Mouse (Mus musculus): ENCODE data around the gene Adamts8.

Adamts8 gene

DNA sequence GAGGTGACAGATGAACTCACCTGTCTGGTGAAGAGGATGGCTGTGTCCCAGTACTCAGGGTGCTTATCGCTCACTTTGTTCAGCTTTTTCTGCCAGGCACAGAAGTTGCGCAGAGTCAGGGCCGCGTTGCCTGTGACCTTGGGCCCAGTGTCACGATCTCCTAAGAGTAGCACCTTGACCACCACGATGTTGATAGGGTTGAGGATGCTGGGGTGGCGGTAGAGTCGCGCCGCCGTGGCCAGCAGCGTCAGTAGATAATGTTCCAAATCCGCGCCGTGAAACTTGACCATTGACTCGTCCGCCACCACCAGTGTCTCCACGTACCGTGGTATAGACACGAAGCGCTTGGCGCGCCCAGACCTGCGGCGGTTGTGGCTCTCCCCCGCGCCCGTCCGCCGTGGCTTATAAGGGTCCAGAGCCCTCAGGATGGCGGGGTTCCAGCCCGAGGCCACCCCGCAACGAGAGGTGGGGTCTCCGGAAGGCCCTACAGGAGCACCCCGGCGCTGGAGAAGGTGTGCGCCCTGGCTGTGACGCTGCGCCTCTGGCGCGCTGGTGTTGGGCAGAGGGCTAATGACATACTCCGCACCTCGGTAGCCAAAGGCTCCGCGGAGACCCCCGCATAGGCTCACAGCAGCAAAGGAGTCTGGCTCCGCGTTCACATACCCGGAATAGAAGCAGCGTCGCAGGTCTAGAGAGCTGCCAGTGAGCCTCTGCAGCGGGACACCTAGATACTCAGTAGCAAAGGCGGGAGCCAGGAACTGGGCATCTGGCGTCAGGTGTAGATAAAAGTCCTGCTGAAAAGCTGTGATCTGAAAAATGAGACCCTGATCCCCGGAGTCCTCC is 20.9 kb upstream of the Adamts8 start:
- in situ Hi-C loops (cut with MboI; ENCODE audit: unreplicated experiment in 2 of 2): no loop called here

DNA sequence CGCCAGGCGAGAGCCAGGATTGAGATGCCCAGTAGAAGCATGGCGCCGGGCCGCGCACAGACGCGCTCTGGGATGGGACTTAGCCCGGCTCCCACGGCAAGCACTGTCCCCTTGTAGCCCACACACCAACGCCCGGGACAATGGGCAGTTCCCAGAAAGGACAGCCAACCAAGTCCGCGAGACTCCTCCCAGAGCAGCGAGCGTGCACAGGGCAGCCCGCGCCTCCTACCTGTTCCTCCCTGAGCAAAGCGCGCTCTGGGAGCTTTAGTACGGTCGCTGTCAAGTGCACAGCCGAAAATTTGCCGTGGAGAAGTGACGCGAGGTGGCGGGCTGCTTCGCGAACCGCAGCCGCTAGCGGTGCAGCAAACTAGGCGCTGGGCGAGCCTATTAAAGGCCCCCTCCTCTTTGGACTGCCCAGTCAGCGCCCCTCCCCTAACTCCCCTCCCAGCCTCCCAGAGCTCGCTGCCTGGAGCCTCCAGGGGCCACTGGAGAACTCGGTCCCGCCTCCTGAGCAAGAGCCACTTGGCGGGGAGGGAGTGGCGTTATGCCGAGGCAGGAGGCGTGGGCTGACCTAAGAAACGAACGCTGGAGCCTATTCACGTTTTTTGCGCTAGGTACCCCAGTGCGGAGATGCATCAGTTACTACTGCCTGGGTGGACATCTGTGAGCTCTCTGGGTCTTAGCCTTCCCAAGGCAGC is 20.0 kb upstream of the Adamts8 start, which contains the start of gene Adamts15:
Gene Adamts15 (minus strand): TSS at position 256 of the 698 bp plus-strand sequence.
- in situ Hi-C loops (cut with MboI; ENCODE audit: unreplicated experiment in 2 of 2): no loop called here

DNA sequence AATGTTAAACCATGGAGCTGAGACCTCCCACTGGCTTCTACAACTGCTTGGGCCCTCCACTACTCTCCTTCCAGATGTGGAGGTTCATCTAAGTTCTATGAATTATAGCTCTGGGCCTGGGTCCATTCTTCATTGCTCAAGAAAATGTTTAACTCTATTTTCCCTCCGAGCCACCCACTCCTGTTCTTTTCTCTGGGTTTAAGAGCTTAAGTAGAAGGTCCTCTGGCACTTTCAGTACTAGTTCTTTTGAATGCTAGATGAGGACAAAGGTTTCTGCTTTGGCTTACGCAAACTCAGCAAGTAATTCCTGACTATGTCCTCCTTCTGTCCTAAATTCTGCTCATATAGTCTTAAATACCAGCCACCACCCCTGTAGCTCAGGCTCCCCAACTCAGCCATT is 13.6 kb upstream of the Adamts8 start:
- in situ Hi-C loops (cut with MboI; ENCODE audit: unreplicated experiment in 2 of 2): loop anchor here in 1 of 2 experiments (25.0 kb wide), 1 partner anchor 1266 kb away; no protein-coding TSS in a partner anchor

DNA sequence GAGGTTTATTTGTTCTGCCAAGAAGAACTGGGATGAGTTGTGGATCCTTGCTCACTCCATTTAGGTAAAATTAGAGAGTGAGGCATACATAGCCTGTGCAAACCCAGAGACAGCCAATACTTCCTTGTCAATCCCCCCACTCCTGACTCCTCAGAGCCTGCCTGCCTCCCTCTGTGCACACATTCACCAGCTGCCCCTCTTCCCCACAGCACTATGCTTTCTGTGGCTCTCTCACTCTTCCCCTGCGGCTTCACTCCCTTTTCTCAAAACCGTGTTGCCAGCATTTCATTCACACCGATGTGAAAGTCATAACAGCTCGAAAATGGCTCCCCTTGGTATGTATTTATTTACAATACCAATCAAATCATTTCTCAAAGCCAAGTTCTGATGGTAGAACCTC is 10.0 kb upstream of the Adamts8 start:
- in situ Hi-C loops (cut with MboI; ENCODE audit: unreplicated experiment in 2 of 2): loop anchor here in 1 of 2 experiments (25.0 kb wide), 1 partner anchor 1270 kb away; no protein-coding TSS in a partner anchor

DNA sequence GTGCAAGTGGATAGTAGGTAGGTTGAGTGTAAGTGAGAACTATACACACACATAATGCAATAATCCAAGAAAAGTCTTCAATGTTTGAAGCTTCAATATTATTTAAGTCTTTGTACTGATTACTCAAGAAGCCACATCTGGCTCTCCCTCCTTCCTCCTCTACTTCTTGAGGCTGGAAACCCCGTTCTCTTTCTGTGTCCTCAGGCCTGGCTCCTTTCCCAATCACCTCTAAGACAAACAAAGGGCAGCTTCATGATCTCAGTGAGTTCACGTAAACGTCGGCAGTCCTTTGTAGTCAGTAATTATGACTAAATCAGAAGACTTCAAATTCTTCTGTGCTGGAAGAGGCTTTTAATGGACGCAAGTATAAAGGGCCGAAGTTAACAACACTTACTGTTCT is 7.5 kb upstream of the Adamts8 start:
- in situ Hi-C loops (cut with MboI; ENCODE audit: unreplicated experiment in 2 of 2): loop anchor here in 1 of 2 experiments (25.0 kb wide), 1 partner anchor 1273 kb away; no protein-coding TSS in a partner anchor

DNA sequence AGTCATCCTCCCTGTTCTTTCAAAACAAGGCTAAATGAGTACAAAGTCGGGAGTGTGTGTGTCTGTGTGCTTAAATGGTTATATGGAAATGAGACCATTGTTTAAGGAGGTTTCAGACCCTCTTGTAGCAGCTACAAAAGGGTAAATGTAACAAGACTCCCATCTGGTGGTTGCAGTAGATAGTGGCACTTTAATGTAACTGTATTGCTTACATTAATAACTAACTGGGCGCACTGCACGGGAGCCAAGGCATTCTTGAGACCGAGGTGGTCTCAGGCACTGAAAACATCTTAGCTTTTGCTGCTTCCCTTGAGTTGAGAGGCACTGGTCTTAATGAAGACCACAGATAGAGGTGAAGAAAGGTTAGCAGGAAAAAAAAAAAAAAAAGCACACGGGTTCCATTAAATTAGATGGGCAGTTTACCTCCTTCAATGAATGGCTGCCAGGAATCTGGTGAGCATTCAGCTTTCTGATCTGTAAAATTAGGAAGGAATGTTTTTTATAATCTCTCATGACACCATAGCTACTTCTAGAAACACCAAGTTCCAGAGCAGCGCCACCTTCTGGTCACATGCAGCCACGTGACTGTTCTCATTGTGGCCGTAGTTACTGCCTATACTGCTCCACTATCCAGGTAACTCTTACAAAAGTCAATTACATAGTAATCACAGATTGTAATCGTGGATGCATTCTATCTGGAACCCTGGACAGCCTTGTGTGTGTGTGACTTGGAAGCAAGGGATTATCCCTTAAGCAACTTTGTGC is 5.5 kb upstream of the Adamts8 start:
- in situ Hi-C loops (cut with MboI; ENCODE audit: unreplicated experiment in 2 of 2): loop anchor here in 1 of 2 experiments (25.0 kb wide), 1 partner anchor 1275 kb away; no protein-coding TSS in a partner anchor

DNA sequence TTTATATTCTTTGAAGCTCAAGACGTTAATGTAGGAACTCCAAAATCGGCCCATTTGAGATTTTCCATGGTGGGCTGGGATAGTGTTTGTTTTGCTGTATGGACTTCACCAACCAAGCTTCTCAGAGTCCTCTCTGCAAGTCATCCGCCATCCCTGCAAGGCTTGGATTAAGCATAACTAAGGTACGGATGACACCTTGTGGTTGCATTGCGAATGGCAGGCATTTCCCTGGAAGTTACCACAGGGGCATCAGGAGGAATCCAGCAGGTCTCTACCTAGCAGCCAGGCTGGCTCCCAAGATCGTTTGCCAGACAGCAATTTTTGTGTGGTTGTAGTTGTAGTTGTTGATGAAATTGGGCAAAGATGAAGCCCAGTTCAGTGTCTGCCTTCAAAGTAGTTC is 2.0 kb upstream of the Adamts8 start:
- in situ Hi-C loops (cut with MboI; ENCODE audit: unreplicated experiment in 2 of 2): loop anchor here (5.0 to 25.0 kb wide), 2 partner anchors 458 to 1278 kb away; no protein-coding TSS in a partner anchor

DNA sequence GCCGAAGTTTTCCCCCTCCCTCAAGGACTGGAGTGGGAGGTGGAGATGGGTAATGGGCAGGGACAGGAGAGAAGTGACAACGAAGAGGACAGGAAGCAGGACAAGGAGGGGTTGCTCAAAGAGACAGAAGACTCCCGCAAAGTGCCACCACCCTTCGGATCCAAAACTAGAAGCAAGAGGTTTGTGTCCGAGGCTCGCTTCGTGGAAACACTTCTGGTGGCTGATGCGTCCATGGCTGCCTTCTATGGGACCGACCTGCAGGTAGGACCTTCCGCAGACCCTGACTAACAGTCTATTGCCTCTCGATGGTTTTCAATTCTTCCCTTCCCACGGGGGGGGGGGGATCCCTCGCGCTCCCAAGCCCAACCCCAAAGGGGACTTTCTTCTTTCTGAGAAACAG is 979 bp downstream of the Adamts8 start:
- in situ Hi-C loops (cut with MboI; ENCODE audit: unreplicated experiment in 2 of 2): loop anchor here (5.0 to 25.0 kb wide), 2 partner anchors 461 to 1281 kb away; no protein-coding TSS in a partner anchor

DNA sequence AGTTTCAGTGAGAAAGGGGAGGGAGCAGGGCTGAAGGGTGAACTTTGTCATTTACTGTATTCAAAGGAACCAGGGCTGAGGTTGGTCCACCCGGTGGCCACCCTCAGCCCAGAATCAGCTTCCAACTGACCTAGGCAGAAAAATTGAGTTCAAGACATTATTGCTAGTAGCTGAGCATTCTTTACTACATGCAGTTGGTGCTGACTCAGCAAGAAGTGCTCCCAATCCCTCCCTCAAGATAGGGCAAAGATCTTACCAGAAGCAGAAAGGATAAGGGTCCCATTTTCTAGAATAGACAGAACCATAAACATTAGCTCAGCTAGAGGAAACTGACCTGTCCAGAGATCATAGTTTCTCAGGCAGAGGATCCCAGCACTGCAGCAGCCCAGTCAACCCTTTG is 1.9 kb downstream of the Adamts8 start:
- in situ Hi-C loops (cut with MboI; ENCODE audit: unreplicated experiment in 2 of 2): loop anchor here (5.0 to 25.0 kb wide), 2 partner anchors 462 to 1282 kb away; no protein-coding TSS in a partner anchor

DNA sequence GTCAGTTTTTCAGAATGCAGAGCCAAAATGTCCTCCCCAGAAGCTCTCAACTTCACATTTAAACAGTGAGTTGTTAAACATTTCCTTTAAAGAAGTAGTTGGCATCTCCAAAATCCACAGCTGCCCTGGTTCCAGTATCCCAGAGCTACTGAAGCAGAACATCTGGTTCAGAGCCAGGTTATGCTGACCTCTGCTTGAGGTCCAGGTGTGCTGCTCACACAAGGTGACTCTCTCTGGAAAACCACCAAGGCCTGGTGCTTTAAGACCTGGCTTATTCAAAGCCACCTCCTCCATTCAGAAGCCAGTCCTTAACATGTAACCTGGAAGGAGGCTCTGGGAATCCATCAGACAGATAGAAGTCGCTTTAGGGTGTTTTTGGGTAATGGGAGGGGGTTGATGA is 2.9 kb downstream of the Adamts8 start:
- in situ Hi-C loops (cut with MboI; ENCODE audit: unreplicated experiment in 2 of 2): loop anchor here in 1 of 2 experiments (25.0 kb wide), 1 partner anchor 1283 kb away; no protein-coding TSS in a partner anchor

DNA sequence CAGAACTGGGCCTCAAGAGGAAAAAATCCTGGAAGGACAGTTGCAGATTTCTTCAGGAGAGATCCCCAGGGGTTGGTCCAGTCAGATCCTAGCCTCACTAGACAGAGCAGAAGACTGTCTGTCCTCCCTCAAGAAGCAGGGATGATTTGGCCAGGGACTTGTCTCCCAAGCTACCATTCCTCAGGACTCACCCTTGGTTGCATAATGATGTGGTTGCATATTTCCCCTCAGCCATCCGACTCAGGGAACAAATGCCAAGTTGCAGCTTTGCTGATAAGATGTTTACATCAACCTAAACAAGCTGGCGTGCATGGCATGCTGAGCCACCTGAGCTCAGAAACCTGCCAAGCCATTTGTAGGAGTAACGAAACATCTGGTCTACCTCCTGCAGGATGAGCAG is 7.1 kb downstream of the Adamts8 start:
- in situ Hi-C loops (cut with MboI; ENCODE audit: unreplicated experiment in 2 of 2): loop anchor here in 1 of 2 experiments (25.0 kb wide), 1 partner anchor 1287 kb away; no protein-coding TSS in a partner anchor

DNA sequence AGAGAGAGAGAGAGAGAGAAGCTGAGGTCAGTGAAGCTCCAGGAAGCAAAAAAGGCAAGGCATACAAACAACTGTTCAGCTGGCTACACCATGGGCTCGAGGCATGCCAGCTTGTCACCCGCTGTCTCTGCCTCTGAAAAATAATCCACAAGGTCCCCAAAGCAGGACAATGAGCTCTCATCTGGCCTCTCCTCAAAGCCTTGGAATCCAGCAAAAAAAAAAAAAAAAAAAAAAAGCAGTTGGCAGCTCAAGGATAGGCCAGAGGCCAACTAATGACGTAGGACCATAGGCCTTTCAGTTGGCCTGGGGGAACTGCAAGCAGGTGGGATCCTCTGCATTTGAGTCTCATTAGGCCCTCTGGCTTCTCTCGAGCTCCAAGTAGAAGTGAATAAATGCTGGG is 7.6 kb downstream of the Adamts8 start:
- in situ Hi-C loops (cut with MboI; ENCODE audit: unreplicated experiment in 2 of 2): loop anchor here (5.0 to 25.0 kb wide), 3 partner anchors 127 to 1288 kb away; no protein-coding TSS in a partner anchor

DNA sequence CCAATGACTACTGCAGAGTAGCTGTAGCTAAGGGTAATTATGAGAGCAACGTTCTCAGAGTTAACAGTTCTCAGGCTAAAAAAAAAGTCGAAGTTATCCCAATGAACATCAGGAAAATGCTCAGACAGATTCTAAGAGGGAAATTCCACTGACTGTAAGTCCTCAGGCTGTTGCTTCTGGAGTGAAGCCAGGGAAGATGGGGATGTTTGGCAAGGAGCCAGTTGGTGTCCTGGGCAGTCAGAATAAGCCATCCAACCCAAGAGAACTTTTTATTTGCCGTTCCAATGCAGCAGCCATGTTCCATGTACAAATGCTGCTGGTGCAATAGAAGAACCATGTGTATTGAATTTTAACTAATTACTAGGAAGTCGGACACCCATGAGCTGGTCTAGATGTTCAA is 8.2 kb downstream of the Adamts8 start:
- in situ Hi-C loops (cut with MboI; ENCODE audit: unreplicated experiment in 2 of 2): loop anchor here (5.0 kb wide), 2 partner anchors 127 to 137 kb away; no protein-coding TSS in a partner anchor

DNA sequence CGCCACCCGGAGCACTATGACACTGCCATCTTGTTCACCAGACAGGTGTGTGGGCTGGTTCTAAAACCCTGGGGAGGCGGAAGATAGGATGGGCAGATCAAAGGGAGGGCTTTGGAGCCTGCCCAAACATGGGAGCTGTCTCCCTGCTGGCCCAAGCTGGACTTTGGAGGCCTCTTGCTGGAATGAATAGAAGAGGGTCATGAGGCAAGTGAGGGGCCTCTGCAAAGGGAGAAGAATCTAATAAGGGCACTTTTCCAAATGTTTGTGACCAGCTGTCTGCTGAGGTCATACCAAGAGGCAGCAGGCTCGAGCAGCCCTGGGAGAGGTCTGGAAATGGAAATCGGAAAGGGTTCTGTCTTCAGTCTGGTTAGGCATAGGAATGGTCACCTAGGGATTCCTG is 9.1 kb downstream of the Adamts8 start:
- in situ Hi-C loops (cut with MboI; ENCODE audit: unreplicated experiment in 2 of 2): loop anchor here (5.0 kb wide), 2 partner anchors 126 to 136 kb away; no protein-coding TSS in a partner anchor

DNA sequence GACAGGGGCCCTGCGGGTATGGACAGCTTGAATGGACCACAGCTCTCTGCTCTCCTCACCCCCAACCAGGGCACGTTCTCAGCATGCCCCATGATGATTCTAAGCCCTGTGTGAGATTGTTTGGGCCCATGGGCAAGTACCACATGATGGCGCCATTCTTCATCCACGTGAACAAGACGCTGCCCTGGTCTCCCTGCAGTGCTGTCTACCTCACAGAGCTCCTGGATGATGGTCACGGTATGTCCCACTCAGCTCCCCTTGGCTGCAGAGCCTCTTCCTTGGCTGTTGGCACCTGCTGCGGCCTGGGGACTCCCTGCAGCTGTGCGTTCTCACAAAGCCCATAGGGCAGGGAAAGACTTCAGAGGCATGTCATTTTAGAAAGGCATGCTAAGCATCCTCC is 10.9 kb downstream of the Adamts8 start:
- in situ Hi-C loops (cut with MboI; ENCODE audit: unreplicated experiment in 2 of 2): loop anchor here (5.0 kb wide), 2 partner anchors 124 to 134 kb away; no protein-coding TSS in a partner anchor

DNA sequence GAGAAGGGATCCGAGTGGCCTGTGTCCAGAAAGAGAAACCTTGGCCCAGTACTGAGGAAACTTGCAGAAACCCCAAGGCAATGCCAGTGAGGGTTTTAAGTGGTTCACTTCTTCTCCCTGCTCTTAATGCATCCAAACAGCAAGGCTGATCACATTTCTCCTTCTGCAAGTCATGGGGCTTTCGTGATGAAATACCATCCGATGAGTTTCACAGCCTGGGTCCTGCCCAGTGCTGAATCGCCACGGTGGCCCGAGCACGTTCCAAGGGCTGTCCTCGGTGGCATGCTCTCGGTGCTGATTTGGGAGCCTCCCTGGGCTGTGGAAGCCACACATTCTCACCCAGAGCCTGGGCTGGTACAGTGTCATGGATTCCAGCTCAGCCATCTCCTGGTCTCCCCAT is 12.9 kb downstream of the Adamts8 start:
- in situ Hi-C loops (cut with MboI; ENCODE audit: unreplicated experiment in 2 of 2): no loop called here

DNA sequence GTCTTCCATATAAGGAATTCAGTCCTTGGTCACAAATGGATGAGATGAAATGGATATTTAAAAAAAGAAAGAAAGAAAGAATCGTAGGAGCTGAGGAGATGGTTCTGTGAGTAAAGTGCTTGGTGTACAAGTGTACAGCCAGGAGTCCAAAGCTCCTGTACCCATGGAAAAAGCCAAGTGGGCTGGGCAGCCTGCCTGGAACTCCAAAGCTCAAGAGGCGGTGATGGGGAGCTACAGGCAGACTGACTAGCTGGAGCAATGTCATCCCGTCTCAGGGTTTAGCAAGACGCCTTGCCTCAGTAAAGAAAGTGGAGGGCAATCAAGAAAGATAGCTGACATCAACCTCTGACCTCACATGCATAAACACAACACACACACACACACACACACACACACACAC is 21.4 kb downstream of the Adamts8 start:
- in situ Hi-C loops (cut with MboI; ENCODE audit: unreplicated experiment in 2 of 2): no loop called here

DNA sequence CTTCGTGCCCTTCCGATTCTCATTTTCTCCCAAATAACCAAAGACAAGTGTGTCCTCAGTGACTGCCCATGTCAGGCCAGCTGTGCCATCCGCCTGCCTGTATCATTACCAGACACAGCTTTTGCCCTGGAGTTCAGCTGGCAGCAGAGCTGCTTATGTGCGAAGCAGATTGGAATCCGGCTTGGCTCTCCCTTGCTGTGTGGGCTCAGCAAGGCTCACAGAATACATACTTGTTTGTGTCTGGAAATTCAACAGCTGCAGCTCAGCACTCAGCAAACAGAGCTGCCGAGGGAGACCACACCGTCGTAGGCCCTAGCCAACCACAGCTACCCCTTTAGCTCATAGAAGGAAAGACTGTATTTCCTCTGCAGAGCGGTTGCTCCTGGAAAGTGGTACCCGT is 22.3 kb downstream of the Adamts8 start:
- in situ Hi-C loops (cut with MboI; ENCODE audit: unreplicated experiment in 2 of 2): no loop called here

DNA sequence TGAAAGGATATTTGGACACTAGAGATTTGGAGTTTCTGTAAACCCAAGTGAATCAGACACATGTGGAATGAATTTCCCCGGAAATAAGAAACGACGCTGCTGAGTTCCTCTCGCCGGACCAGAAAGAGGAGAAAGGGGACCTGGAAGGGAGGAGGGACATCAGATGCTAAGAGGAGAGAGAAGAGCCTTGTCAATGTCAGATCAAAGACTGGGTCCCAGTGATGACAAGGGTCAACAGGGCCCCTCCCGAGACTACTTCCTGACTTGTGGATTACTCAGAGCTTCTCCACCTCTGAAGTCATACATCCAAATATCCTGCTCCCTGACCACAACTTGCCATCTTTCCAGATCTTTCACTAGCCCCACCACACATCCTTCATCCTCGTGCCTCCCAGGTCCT is 24.5 kb downstream of the Adamts8 start:
- in situ Hi-C loops (cut with MboI; ENCODE audit: unreplicated experiment in 2 of 2): no loop called here

DNA sequence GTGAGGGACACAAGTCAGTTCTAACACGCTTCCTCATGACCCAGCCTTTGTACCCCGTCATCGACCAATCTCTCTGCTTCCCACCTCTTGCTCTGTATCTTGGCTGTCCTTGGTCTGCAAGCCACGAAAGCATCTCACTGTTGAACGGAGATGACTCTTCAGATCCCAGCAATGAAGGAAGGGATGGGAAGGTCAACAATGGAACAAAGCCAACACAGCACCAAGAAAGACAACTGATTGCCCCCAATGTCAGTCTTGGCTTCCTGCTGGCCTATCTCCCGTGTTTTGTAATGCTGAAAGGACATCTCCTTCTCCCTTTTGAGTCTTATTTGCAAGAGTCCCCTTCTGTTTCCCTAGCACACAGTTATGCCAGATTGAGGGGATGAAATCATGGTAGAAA is 25.8 kb downstream of the Adamts8 start:
- in situ Hi-C loops (cut with MboI; ENCODE audit: unreplicated experiment in 2 of 2): no loop called here

Measured in v-Abl transformed pro-B cells (cell line).